Mouse (Mus musculus): ENCODE measurements around the gene S100a3.

S100a3 gene

DNA sequence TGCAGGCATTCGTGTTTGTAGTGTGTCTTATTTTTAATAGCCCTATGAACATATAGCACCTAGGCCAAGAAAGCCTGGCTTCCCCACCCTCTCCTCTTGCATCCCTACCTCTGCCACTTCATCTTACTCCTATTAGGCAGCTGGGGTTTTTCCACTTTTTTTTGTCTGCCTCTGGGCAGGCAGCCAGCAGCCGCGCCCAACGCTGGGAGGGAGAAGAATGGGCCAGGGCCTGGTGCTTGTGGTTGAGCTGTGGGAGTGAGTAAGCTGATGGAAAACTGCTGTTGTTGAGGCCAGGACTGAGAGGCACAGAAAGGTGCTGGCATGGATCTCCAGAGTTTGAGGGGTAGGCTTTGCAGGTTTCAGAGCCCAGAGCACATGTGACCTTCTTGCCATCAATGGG, 44.0 kb downstream of the S100a3 start:
- peak; percentile 62 for DNase-seq

DNA sequence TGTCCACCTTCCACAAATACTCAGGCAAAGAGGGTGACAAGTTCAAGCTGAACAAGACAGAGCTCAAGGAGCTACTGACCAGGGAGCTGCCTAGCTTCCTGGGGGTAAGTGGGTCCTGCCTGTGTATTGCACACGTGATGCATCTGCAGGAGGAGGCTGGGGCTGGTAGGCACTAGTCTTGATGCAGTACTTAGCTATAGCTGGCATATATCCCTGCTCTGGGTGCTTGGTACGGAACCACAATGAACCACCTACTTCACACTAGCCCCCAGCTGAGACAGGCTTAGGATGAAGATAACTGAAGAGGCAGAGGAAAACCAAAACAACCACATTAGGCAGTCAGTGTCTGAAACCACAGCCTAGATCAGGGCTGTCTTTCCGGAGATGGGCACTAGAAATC, 44.7 kb downstream of the S100a3 start:
- no peak for DNase-seq

DNA sequence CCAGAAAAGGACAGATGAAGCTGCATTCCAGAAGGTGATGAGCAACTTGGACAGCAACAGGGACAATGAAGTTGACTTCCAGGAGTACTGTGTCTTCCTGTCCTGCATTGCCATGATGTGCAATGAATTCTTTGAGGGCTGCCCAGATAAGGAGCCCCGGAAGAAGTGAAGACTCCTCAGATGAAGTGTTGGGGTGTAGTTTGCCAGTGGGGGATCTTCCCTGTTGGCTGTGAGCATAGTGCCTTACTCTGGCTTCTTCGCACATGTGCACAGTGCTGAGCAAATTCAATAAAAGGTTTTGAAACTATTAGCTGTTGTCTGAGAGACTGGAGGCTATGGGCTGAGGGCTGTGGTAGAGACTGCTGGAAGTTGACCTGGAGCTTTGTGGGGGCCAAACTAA, 45.4 kb downstream of the S100a3 start:
- no peak for DNase-seq

DNA sequence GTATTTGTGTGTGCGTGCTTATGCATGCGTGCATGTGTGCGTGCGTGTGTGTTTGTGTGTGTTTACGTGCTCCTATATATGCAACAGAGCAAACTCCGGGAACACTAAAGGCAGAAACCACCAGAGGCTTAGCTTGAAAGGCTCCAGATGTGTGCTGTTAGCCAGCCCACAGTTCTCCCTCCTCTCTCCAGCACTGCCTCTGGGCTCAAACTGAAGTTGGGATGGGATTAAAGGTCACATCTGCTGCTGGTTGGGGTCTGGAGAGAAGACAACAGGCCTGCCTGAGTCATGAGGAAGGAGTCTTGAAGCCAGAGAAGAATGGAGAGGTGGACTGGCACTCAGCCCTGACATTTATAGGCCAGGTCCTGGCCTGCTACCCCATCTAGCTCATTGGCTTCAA, 45.8 kb downstream of the S100a3 start:
- no peak for DNase-seq

DNA sequence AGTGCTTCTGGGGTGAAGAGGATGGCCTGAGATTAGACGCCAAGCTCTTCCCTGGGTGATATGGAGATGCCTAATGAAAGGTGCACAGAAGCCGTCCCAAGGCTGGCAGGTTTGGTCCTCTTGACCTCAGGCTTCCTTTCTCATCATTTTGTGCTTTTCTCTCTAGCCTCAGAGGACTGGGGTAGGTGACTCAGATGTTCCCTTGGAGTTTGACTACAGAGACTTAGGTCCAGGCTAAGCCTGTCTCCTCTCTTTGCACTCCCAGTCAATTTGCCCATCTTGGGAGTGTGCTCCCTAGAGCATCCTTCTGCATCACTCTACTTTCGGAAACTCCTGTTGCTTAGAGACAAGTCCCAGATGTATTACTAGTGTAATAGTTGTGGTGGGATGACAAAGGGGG, 47.0 kb downstream of the S100a3 start:
- DNase-seq: no peak

DNA sequence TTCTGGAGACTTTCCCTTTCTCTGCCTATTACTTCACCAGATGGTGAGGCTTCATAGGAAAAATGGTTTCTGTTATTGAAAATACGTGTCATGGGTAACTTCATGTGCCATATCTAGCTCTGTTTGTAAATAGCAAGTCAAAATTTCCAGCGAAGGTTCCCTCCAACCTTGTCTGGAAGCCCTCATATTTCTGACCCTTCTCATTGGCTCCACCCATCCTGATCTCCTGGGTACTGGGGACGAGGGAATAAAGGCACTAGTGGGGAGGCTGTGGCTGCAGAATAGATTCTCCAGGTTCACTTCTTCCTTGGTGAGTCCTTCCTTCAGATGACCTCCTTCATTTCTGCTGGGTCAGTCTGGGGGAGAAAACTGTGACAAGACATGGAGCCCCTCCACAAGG, 47.8 kb downstream of the S100a3 start, which contains the start of gene S100a5:
S100a5 (plus strand) TSS at position 301 of the 400 bp plus-strand sequence.
- no peak for DNase-seq

DNA sequence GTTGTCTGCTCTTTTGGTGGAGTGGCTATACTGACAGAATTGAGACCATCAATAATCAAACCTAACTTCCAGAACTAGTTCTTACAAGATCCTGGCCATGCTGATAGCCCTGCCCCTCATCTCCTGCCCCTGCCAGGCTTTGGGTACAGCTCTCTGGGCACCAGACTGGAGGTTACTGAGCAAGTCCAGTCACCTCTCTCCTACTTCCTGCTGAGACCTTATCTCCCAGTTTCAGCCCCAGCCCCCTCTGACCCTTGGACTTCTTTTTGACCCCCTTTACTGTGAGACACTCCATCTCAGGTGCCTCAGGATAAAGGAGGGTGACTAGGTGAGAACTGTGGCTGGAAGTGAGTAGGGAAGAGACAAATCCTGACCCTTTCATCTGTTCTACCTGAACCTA, 48.7 kb downstream of the S100a3 start:
- DNase-seq: no peak

DNA sequence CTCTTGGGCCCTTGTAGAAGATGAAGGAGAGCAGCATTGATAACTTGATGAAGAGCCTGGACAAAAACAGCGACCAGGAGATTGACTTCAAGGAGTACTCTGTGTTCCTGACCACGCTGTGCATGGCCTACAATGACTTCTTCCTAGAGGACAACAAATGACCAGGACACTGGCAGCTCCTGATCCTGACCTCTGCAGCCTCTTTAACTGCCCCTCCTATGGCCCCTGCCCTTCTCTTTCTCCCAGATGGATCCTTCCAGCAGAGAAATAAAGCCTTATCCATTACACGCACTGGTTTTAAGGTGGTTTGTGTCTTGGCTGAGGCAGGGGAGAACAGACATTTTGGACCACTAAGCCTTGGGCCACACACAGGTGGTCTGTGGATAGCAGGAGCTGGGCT, 51.1 kb downstream of the S100a3 start:
- DNase-seq: no peak

DNA sequence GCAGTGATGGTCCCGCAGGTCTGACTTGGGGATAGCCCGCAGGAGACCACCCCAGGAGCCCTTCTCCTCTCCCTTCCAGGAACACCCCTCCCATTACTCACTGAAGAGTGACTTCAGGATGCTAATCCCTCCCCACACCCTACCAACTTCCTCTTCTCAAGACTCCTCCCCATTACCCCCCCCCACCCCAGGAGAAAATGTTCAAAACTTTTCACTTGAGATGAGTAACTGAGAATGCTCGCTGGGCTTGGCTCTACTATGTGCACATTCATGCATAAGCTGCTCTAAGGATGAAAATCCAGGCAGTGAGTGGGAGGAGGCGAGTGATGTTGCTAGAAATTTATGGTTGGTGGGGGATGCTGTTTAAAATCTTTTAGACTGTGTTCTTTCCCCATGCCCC, 51.7 kb downstream of the S100a3 start:
- no peak for DNase-seq

DNA sequence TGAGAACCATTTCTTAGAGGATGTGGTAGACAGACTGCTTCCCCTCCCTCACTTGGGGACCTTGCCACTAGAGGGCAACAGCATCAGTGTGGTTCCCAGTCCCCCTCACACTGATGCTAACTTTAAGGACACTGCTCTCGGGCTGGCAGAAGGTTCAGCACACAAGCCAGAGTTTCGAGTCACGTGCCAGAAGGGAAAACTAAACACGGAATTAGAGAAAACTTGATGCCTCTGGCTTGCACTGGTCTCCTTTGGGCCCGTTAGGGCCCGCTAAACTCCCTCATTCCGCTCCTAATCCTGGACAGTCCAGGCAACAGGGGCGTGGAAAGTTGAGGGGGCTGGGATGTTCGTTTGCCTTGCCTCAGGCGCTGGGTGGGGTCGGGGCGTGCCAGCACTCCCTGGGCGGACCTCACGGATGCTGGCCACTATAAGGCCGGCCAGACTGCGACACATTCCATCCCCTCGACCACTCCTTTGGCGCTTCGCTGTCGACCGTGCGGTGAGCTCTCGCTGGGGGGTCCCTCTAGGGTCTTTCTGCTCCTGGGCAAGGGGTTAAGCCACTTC, 52.4 kb downstream of the S100a3 start, which contains the start of gene S100a6:
S100a6 (plus strand) TSS at position 155 of the 564 bp plus-strand sequence.
- peak; percentile 53 for DNase-seq

DNA sequence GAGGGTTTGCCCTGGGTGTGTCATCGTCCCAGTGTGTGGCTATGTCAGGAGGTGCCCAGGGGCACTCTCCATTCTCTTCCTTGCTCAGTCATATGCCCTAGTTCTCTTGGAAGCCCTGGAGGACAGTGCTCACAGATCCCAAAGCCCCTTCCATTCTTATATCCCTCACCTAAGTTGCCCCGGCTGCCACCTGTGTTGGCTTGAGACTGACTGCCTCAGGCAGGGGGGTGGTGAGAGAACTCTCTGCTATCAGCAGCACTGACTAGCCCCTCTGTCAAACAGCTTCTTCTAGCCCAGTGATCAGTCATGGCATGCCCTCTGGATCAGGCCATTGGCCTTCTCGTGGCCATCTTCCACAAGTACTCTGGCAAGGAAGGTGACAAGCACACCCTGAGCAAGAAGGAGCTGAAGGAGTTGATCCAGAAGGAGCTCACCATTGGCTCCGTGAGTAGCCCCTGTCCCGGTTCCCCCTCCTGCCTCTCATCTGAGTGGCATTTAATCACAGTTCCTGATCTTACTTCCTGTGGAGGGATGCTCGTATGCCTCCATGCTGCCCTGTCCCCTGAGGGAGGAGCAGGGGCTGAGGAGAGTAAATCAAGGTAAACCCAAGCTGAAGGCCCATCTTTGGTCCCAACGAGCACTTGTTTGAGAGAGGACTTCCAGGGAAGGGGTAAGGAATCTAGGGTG, 53.2 kb downstream of the S100a3 start:
- DNase-seq: no peak

DNA sequence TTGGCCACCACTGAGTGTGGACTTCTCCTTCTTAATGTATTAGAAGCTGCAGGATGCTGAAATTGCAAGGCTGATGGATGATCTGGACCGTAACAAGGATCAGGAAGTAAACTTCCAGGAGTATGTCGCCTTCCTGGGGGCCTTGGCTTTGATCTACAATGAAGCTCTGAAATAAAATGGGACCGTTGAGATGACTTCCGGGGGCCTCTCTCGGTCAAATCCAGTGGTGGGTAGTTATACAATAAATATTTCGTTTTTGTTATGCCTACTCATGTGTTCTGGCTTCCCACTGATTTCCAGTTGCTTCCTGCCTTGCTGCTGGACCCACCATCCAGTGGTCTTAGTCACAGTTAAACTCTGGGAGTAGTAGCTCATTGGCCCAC, 53.8 kb downstream of the S100a3 start:
- DNase-seq: no peak

DNA sequence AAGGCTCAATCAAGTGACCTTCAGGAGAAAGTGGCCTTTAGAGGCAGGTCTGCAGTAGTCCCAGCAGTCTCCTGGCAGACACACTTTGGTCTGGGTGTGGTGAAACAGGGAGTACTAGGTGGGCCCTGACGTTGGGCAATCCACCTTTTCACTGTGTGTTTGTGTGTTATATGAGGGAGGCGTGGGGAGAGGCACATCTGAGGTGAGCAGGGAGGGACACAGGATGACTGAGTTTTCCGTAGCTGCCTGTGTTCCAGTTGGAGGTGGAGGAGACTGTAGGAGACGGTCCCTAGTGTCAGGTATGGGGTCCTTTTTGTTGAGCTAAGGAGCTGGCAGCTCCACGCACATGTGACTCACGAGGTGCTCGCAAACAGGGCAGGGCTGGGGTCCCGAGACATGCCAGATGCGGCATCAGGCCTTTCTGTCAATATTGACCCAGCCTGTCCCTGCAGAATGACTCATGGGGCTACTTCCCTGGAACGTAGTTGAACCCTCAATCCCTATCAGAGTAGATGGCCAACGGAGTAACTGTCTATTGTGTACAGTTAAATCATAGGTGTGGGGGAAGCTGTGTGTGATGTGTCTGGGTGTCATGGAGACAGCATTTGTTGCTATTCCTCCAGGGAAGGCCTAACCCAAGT, 54.4 kb downstream of the S100a3 start:
- no peak for DNase-seq

DNA sequence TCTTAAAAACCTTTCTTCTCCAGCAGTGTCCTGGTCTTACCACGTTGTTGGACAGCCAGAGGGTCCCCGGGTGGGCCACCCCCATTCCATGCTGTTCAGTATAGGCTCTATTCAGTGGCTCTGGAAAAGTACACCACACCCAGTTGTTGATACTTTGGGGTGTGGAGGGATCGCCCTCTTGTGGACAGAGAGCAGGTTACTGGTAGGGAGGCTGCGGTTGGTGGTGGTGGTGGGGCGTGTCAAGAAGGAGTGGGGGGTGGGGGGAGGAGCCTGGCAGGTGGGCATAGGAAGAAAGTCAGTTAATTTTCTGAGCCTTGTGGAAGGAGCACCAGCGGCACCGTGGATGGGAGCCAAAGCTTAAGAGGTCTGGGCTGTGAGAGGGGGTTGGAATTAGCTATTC, 55.0 kb downstream of the S100a3 start:
- DNase-seq: peak; percentile 72

DNA sequence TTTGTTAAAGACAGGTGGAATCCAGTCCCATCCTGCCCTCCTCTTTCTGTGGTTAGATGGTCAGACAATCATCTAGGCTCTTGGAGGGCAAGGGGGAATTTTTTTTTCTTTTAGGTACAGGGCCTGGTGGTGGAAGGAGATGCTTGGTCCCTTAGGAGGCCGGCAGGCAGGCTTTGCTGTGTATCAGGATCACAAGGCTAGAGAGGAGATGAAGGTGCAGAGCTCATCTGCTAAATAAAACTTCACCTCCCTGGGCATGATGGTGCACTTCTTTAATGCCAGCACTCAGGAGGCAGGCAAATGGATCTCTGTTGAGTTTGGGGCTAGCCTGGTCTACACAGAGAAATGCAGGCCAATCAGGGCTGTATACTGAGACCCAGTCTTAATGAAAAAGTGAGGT, 55.5 kb downstream of the S100a3 start:
- no peak for DNase-seq

DNA sequence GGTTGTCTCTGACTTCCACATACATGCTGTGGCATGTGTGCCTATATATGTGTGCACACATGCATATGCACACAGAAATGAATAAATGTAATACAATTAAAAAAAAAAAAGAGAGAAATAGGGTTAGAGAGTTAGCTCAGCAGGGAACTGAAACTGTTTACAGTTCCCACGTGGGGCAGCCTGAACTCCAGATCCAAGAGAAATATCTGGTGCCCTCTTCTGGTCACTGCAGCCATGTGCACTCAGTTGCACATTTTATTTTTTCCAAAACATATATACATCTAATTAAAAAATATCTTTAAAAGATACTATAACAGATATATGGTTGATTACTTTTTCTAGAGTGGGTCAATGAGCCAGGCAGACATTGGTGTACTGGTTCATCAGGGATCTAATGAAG, 57.2 kb downstream of the S100a3 start:
- no peak for DNase-seq

DNA sequence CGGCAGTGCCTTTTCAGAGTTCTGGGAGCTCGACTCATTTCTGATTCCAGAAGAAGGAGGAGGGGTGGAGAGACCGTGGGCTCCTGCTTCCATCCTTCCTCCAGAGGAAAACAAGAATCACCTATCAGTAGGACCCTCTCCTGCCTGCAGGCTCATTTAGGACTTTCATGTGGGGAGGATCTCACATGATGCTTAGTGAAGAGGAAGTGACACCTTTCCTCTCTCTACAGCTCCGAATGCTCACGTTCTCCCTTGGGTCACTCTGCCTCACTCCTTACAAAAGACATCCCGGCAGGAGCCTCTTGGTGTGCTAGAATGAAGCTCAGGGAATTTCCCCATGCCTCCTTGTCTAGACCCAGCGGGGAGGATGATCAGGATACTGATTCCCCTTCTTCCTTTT, 61.2 kb downstream of the S100a3 start:
- DNase-seq: no peak

DNA sequence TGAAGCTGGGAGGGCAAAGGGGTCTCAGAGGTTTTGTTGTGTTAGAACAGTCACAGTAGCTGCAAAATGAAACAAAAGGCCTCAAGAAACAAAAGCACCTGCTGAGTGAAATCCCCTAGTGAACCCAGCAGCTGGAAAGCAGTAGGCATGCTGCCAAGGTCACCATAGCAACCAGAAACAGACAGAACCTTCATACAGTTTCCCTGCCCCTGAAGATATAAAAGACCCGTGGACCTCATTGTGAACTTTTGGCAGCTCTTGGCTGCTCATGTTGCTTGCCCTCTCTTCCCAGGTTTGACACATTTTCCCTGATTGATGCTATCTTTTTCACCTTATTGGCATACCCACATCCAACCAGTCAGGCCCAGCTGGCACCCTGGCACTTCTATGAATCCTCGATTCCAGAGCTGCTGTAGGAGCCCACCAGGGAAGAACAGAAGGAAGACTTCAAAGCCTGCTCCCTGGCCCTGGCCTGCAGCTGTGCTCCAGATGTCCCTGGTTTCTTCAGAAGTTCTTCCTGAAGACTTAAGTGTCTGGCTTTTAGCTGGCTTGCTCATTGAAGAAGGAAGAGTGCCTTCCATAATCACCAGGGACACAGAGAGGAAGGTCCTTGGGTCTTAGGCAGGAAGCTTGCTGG, 63.2 kb downstream of the S100a3 start:
- peak; percentile 35 for DNase-seq

DNA sequence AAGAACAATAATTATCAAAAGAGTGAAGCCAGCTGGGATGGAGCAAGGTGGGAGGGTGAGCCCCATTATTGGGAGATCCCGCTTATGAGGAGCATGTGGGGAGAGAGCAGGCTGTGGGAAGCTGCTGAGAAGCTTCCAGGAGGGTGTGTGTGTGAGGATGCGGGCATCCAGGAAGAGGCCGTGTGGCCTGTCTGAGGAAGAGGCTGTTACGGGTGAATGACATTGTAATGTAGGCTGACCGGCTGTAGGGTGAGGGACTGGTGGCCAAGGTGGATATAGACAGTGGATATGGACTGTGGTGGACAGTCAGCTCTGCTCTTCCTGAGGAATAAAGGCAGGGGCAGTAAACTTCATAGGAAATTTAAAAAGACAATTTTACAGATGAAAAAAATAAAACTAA, 65.1 kb downstream of the S100a3 start:
- no peak for DNase-seq

DNA sequence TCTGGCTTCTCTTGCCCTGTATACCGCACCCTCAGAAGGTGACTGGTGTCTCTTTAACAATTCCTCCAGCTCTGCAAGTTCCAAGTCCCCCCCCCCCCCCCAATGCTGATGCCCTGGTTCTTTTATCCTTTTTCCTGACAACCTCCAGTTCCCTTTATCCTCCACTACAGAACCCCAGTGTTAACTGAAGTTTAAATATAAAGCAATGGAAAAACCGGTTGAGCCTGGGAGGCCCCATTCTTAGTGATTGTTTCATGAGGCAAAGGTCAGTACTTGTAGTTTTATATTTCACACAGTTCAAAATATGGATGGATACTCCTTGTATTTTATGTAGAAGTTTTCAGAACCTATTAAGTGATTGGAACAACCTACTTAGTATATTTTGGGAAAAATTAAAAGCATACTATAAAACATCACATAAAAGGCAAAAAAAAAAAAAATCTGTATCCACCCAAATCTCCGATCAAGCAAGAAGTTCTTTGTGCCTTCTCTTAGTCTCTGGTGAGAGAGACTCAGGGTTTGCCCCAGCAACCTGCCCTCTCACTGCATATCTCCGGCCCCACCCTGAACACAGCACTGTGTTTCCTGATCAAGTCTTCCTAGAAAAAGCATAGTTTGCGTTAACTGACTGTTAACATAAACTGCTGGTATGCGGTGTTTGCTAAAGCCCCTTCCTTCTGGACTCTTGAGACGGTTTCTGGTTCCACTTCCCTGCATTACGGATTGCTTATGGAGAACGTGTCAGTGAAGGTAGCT, 66.1 kb downstream of the S100a3 start:
- DNase-seq: no peak

DNA sequence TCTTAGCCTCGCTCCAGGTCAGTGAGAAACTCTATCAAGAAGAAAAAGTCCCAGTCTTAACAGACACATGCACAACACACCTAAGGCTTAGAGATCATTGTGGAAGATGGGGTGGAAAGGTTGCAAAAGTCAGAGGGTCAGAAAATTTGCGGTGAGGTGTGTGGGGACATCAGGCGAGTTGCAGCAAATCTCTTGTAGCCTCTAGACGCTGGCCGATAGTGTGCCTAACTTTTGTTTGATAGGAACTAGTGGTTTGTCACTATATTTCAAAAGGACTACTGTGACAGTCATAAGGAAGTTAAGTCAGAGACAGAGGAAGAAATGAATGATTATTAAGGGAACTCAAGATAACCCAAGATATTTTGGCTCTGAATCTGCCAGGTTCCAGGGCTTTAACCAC, 67.0 kb downstream of the S100a3 start:
- DNase-seq: no peak

DNA sequence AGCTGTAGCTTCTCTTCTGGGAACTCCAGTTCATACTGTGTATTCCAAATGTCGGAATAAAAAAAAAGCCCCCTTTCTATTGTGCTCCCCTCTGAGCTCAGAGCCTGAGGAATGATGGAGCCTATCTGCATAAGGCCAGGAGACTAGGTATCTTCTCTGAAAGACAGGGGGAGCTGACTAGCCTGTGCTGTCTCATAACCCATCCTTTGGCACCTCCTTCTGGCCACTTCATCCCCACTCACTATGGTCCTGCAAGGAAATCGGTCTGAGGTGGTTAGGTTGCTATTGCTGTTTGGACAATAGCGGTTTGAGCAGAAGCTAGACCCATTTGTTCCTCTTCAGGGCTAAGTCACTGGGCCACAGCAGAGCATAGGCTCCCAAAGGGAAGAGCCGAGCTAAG, 67.4 kb downstream of the S100a3 start:
- no peak for DNase-seq

DNA sequence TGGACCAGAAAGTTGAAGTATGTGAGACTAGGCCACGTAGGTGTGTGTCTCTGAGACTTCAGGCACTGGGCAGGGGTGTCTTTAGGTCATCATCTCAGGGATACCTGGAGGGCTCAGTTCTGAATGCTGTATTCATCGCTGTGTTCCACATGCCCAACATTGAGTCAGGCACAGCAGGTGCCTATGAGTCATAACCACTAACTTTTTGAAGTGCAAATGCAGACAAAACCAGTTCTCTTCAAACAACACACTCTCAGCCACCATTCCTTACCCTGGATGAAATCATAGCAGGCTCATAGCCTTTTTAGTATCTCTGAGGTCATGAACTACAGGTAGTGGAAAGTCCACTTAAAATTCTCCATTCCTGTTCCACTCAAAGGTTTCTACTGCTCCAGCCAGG, 68.9 kb downstream of the S100a3 start:
- no peak for DNase-seq
